Mouse (Mus musculus) lung, postnatal 0 days (tissue): ENCODE measurements around the gene Ngp.

Experiments used
- CTCF ChIP-seq: IDR thresholded peaks from 2 replicates; pipeline ENCODE4 v1.5.1; 2016; ENCODE audit warnings: antibody characterized with exemption, mild to moderate bottlenecking
- EP300 ChIP-seq: IDR thresholded peaks from 2 replicates; pipeline ENCODE4 v1.6.1; 2016; ENCODE audit warnings: antibody characterized with exemption, mild to moderate bottlenecking, control low read depth

GRCm38 (mm10) chr9:110465336-110465735 lies 45.8 kb downstream of the Ngp start:
- no peak for TF ChIP-seq CTCF
- TF ChIP-seq EP300: no peak
